In the genomic region with DNA sequence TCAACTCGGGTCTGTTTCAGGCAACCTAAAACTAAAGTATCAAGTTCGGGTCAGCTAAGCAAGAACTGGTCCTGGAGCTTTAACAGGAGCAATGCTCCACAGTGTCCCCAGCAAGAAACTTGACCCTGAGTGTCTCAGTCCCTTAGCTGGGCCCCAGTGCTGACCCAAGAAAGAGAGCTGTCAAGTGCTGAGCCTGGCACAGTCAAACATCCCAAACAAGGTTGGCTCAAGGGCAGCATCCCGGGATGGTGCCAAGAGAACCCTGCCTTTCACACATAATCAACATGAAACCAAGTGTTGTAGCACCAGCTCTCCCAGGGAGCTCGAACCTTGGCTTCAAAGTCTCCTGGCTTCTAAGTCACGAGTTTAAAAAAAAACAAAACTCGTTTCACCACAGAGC, we compare ENCODE assay signal across 17 mouse cellular contexts.
DNase-seq lines count a peak whose midpoint lies in the region; ATAC-seq lines count a peak whose summit lies in the region.
"Had no signal": no experiment of that assay in that cellular context is flagged by ENCODE, and none has a peak within 500 bp of the region (broad histone marks: within the 10 kb centered on the region; RNA-seq: fewer than 3 reads in every experiment).

No protein-coding gene starts in this region.

- 0 out of 2 replicates have a peak, but pooled peaks cover 3% of the 10 kb centered on the region for H3K4me1 ChIP-seq in heart, embryonic 11.5 days (ENCODE audit: control insufficient read depth, insufficient read depth, low read length)
- H3K4me1 ChIP-seq in forebrain, embryonic 10.5 days, result no peaks in the 10 kb centered on the region
- H3K4me1 ChIP-seq: embryonic facial prominence, embryonic 13.5 days; forebrain, embryonic 12.5 days; stomach, embryonic 15.5 days had no signal

- no peak overlapping the region for H3K27ac ChIP-seq in heart, embryonic 11.5 days (ENCODE audit: low read depth, low read length)
- H3K27ac ChIP-seq in forebrain, embryonic 10.5 days, result no peak overlapping the region
- H3K27ac ChIP-seq: embryonic facial prominence, embryonic 13.5 days; forebrain, embryonic 12.5 days; limb, embryonic 10.5 days; liver, embryonic 14.5 days; neural tube, embryonic 15.5 days; stomach, embryonic 15.5 days had no signal

- WGBS in heart, embryonic 11.5 days (ENCODE audit: insufficient replicate concordance), result 72% methylated on average over 6 of the region's 6 CpGs
- WGBS in forebrain, embryonic 10.5 days, result 89% methylated on average over 6 of the region's 6 CpGs

- H3K27me3 ChIP-seq in heart, embryonic 11.5 days (ENCODE audit: control insufficient read depth, insufficient read depth, low read length), result no peaks in the 10 kb centered on the region
- no peaks in the 10 kb centered on the region for H3K27me3 ChIP-seq in forebrain, embryonic 10.5 days (ENCODE audit: poor library complexity, severe bottlenecking)
- H3K27me3 ChIP-seq: embryonic facial prominence, embryonic 13.5 days; forebrain, embryonic 12.5 days; neural tube, embryonic 15.5 days; stomach, embryonic 15.5 days had no signal

- no peak overlapping the region for H3K4me2 ChIP-seq in heart, embryonic 11.5 days
- H3K4me2 ChIP-seq: embryonic facial prominence, embryonic 13.5 days; forebrain, embryonic 12.5 days; neural tube, embryonic 15.5 days; stomach, embryonic 15.5 days had no signal

- intact Hi-C loops in gastrocnemius, postnatal 14 days (cut with DNase I; ENCODE audit: low total_unique reads), result no loop called here

- DNase-seq in heart, adult 11 months, result peak; percentile 91
- DNase-seq in lung, adult 18-20 months, result peak; percentile 43 to 67
- no peak for DNase-seq in lung, postnatal 14 days
- peak; percentile 70 for DNase-seq in gastrocnemius, postnatal 14 days
- peak; percentile 36 for DNase-seq in kidney, postnatal 14 days
- no peak for DNase-seq in testis, postnatal 14 days (ENCODE audit: low spot score)
- DNase-seq in forebrain, embryonic 10.5 days (ENCODE audit: extremely low spot score, low spot score), result no peak
- DNase-seq: right cerebral cortex, postnatal 4 days; thymus, postnatal 4 days had no signal

- H3K9me3 ChIP-seq in heart, embryonic 11.5 days (replicated peaks; ENCODE audit: control insufficient read depth, low read length), result no peaks in the 10 kb centered on the region
- H3K9me3 ChIP-seq in forebrain, embryonic 10.5 days, result no peaks in the 10 kb centered on the region
- H3K9me3 ChIP-seq: embryonic facial prominence, embryonic 13.5 days; forebrain, embryonic 12.5 days; G1E; limb, embryonic 10.5 days; neural tube, embryonic 15.5 days; stomach, embryonic 15.5 days had no signal

- ATAC-seq in heart, embryonic 11.5 days (replicated peaks; ENCODE audit: insufficient number of reproducible peaks, low FRiP score, low TSS enrichment), result no peak

- H3K36me3 ChIP-seq in heart, embryonic 11.5 days (ENCODE audit: control insufficient read depth, insufficient read depth, low read length), result no peaks in the 10 kb centered on the region
- peaks cover 28% of the 10 kb centered on the region for H3K36me3 ChIP-seq in forebrain, embryonic 10.5 days (replicated peaks)
- H3K36me3 ChIP-seq: embryonic facial prominence, embryonic 13.5 days; neural tube, embryonic 15.5 days; stomach, embryonic 15.5 days had no signal

- no peak overlapping the region for H3K9ac ChIP-seq in heart, embryonic 11.5 days (ENCODE audit: low read depth, low read length)
- H3K9ac ChIP-seq: embryonic facial prominence, embryonic 13.5 days; forebrain, embryonic 12.5 days; liver, embryonic 14.5 days; neural tube, embryonic 15.5 days; stomach, embryonic 15.5 days had no signal

- no peak overlapping the region for H3K4me3 ChIP-seq in heart, embryonic 11.5 days (ENCODE audit: low read depth, low read length)
- no peak overlapping the region for H3K4me3 ChIP-seq in forebrain, embryonic 10.5 days
- H3K4me3 ChIP-seq: embryonic facial prominence, embryonic 13.5 days; forebrain, embryonic 12.5 days; limb, embryonic 10.5 days; neural tube, embryonic 15.5 days; stomach, embryonic 15.5 days had no signal

Comparison
In these comparisons a context has a peak if more than half of its experiments do, and no peak if none do; other contexts are left out.
1. DNase-seq: peak in heart, adult 11 months (single experiment), lung, adult 18-20 months (2 of 2), gastrocnemius, postnatal 14 days (single experiment) and kidney, postnatal 14 days (single experiment); none in lung, postnatal 14 days (single experiment), testis, postnatal 14 days (single experiment) and forebrain, embryonic 10.5 days (single experiment).